Mouse (Mus musculus): ENCODE data around the gene Nedd4.

- peak; percentile 94 for TF ChIP-seq CTCF (IDR thresholded peaks at IDR 0.05; ENCODE audit: borderline replicate concordance, extremely low read depth, insufficient read depth, insufficient read length)
- no peak for TF ChIP-seq POLR2A (IDR thresholded peaks at IDR 0.05; ENCODE audit: borderline replicate concordance, extremely low read depth, insufficient read depth, insufficient read length, poor library complexity, severe bottlenecking)
Measured at GRCm38 (mm10) chr9:72672361-72672760, 10.2 kb downstream of the Nedd4 start.

Measured in brain, embryonic 14.5 days (tissue).